Mouse (Mus musculus) neural tube, embryonic 14.5 days (tissue): ENCODE measurements around the gene Pcp4l1. TPM values are rescaled to one million over a fixed set of nuclear protein-coding genes. Genes with fewer than 3 reads are reported as not detected.

ENCODE experiments used
- ATAC-seq: fragments of 200-750 bp; cut with Nextera tagmentation; 2 replicates; pipeline ENCODE4 v1.8.0; 2017; ENCODE audit warnings: low read depth, mild to moderate bottlenecking, moderate TSS enrichment, moderate library complexity
- H3K27ac ChIP-seq: fragments of 300-500 bp; sonication (generic); 2 replicates; pipeline ENCODE4 v1.5.1; 2014; ENCODE audit warnings: low read depth, mild to moderate bottlenecking, control low read depth, low read length, moderate library complexity, mixed read lengths
- H3K27me3 ChIP-seq: fragments of 300-500 bp; sonication (generic); 2 replicates; pipeline ENCODE4 v1.6.1; 2014; ENCODE audit warnings: low read length; ENCODE audit not compliant: control insufficient read depth, insufficient read depth
- H3K36me3 ChIP-seq: fragments of 300-500 bp; sonication (generic); 2 replicates; pipeline ENCODE4 v1.6.1; 2014; ENCODE audit warnings: low read length, mixed read lengths; ENCODE audit not compliant: control insufficient read depth, insufficient read depth
- H3K4me1 ChIP-seq: fragments of 300-500 bp; sonication (generic); 2 replicates; pipeline ENCODE4 v1.6.1; 2014; ENCODE audit warnings: low read length; ENCODE audit not compliant: control insufficient read depth, insufficient read depth
- H3K4me2 ChIP-seq: fragments of 300-500 bp; sonication (generic); 2 replicates; pipeline ENCODE4 v1.6.1; 2014; ENCODE audit warnings: mild to moderate bottlenecking, low read depth, low read length, control low read depth
- H3K4me3 ChIP-seq: fragments of 300-500 bp; sonication (generic); 2 replicates; pipeline ENCODE4 v1.5.1; 2014; ENCODE audit warnings: low read depth, low read length, control low read depth, mixed read lengths
- H3K9ac ChIP-seq: fragments of 300-500 bp; sonication (generic); replicated peaks from 2 replicates; pipeline ENCODE4 v1.6.1; 2014; ENCODE audit warnings: low read depth, mild to moderate bottlenecking, control low read depth, low read length, mixed read lengths
- H3K9me3 ChIP-seq: fragments of 300-500 bp; sonication (generic); 2 replicates; pipeline ENCODE4 v1.6.1; 2016; ENCODE audit warnings: low read length; ENCODE audit not compliant: control insufficient read depth
- WGBS: fragments of 180-500 bp; shearing (Covaris S2); extraction: QIAGEN DNeasy Blood & Tissue Kit; methylation state at CpG from one replicate; pipeline ENCODE4 v1.1.7; 2014; 5-methylcytosine and 5-hydroxymethylcytosine counted together
- polyA plus RNA-seq: library from polyadenylated mRNA; unstranded; fragments of >200 nt; fragmentation: Nextera tagmentation; extraction: Ambion mirVana; gene quantifications from 2 replicates; pipeline ENCODE4 v1.2.1, GENCODE M21; 2014

Gene Pcp4l1
- polyA plus RNA-seq, 1 experiment from 2014 or later = 41.6 TPM

GRCm38 (mm10) chr1:171135600-171135999, 60.5 kb downstream of the Pcp4l1 start:
- no peak overlapping the region for H3K27ac ChIP-seq
- H3K4me1 ChIP-seq = no peaks in the 10 kb centered on the region
- H3K27me3 ChIP-seq = no peaks in the 10 kb centered on the region
- no peaks in the 10 kb centered on the region for H3K9me3 ChIP-seq
- no peak overlapping the region for H3K4me3 ChIP-seq
- ATAC-seq = no peak
- H3K4me2 ChIP-seq = no peak overlapping the region
- no peak overlapping the region for H3K9ac ChIP-seq
- 98% methylated on average over 2 of the region's 2 CpGs for WGBS
- H3K36me3 ChIP-seq = peaks cover 42% of the 10 kb centered on the region

DNA sequence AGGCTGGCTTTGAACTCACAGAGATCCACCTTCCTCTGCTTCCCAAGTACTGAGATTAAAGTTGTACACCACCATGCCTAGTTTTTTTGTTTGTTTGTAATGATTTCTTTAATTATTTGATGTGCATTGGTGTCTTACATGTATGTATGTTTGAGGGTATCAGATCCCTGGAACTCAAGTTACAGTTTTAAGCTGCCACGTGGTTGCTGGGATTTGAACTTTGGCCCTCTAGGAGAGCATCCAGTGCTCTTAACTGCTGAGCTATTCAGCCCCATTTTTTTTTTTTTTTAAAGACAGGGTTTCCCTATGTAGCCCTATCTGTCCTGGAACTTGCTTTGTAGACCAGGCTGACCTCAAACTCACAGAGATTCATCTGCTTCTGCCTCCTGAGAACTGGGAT, 65.1 kb downstream of the Pcp4l1 start:
- 100% methylated on average over 1 of the region's 1 CpGs for WGBS
- H3K4me3 ChIP-seq = no peak overlapping the region
- no peak overlapping the region for H3K9ac ChIP-seq
- no peaks in the 10 kb centered on the region for H3K9me3 ChIP-seq
- no peak overlapping the region for H3K27ac ChIP-seq
- no peak for ATAC-seq
- peaks cover 43% of the 10 kb centered on the region for H3K36me3 ChIP-seq
- H3K4me1 ChIP-seq = no peaks in the 10 kb centered on the region
- no peaks in the 10 kb centered on the region for H3K27me3 ChIP-seq
- no peak overlapping the region for H3K4me2 ChIP-seq

DNA sequence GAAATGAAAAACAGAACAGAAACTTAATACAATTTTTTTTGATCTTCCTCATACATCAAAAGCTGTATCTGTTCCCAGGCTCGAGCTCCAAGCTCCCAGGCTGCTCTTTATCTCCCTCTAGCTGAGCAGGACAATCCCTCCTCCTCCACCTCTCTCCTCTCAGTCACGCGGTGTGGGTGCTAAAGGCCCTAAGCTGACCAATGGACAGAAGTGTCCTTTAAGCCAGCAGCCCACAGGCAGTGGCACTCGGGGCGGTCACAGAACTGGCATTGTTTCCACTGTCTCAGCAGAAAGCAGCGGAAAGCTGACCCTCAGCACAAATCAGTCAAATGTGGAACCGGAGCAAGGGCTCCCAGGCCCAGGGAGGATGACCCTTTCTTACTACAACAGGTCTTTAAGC, 66.8 kb downstream of the Pcp4l1 start:
- no peak overlapping the region for H3K27ac ChIP-seq
- peak; percentile 44; the same call in 1 of the 2 replicates for ATAC-seq
- no peaks in the 10 kb centered on the region for H3K4me1 ChIP-seq
- no peak overlapping the region for H3K9ac ChIP-seq
- H3K4me3 ChIP-seq = no peak overlapping the region
- H3K9me3 ChIP-seq = no peaks in the 10 kb centered on the region
- no peak overlapping the region for H3K4me2 ChIP-seq
- 59% methylated on average over 7 of the region's 7 CpGs for WGBS
- peaks cover 33% of the 10 kb centered on the region for H3K36me3 ChIP-seq
- H3K27me3 ChIP-seq = no peaks in the 10 kb centered on the region

GRCm38 (mm10) chr1:171124398-171124797, 71.7 kb downstream of the Pcp4l1 start:
- Histone ChIP-seq H3K27ac (no peak overlapping the region), H3K4me3 (no peak overlapping the region), H3K27me3 (no peaks in the 10 kb centered on the region), H3K4me2 (no peak overlapping the region), H3K9me3 (no peaks in the 10 kb centered on the region), H3K36me3 (peaks cover 9% of the 10 kb centered on the region), H3K9ac (no peak overlapping the region), H3K4me1 (no peaks in the 10 kb centered on the region)
- WGBS = 91% methylated on average over 5 of the region's 5 CpGs
- ATAC-seq = no peak

Other genes starting within 250 kb of the Pcp4l1 start
- gene Fcgr2b, start 219.7 kb downstream of the Pcp4l1 start, polyA plus RNA-seq = 0.20 and 0.75 TPM in 2 replicates
- gene Fcgr4, start 177.3 kb downstream of the Pcp4l1 start, polyA plus RNA-seq = 0.49 TPM in 1 of 2 replicates, not detected in the other
- 5.5 and 8.8 TPM in 2 replicates for gene Fcgr3, start 131.3 kb downstream of the Pcp4l1 start, polyA plus RNA-seq
- gene Cfap126, start 82.3 kb downstream of the Pcp4l1 start, polyA plus RNA-seq = 2.4 and 5.0 TPM in 2 replicates
- 297 and 334 TPM in 2 replicates for gene Sdhc, start 45.7 kb downstream of the Pcp4l1 start, polyA plus RNA-seq
- gene Mpz, start 45.6 kb downstream of the Pcp4l1 start, polyA plus RNA-seq = 11.8 TPM in 1 of 2 replicates, not detected in the other
- 0.20 and 0.32 TPM in 2 replicates for gene Nr1i3, start 17.7 kb upstream of the Pcp4l1 start, polyA plus RNA-seq
- 41.5 and 45.5 TPM in 2 replicates for gene Tomm40l, start 26.2 kb upstream of the Pcp4l1 start, polyA plus RNA-seq
- gene Apoa2, start 28.8 kb upstream of the Pcp4l1 start, polyA plus RNA-seq = 7.9 and 8.2 TPM in 2 replicates
- 10.2 and 33.2 TPM in 2 replicates for gene Fcer1g, start 38.1 kb upstream of the Pcp4l1 start, polyA plus RNA-seq
- gene Adamts4, start 54.2 kb upstream of the Pcp4l1 start, polyA plus RNA-seq = 1.3 and 2.6 TPM in 2 replicates
- 234 and 253 TPM in 2 replicates for gene Ndufs2, start 55.1 kb upstream of the Pcp4l1 start, polyA plus RNA-seq
- gene B4galt3, start 74.1 kb upstream of the Pcp4l1 start, polyA plus RNA-seq = 96.5 and 98.1 TPM in 2 replicates
- gene Ppox, start 84.9 kb upstream of the Pcp4l1 start, polyA plus RNA-seq = 49.2 and 51.2 TPM in 2 replicates
- gene Usp21, start 91.7 kb upstream of the Pcp4l1 start, polyA plus RNA-seq = 76.8 and 87.9 TPM in 2 replicates
- gene Ufc1, start 98.8 kb upstream of the Pcp4l1 start, polyA plus RNA-seq = 116 and 124 TPM in 2 replicates
- gene Dedd, start 132.9 kb upstream of the Pcp4l1 start, polyA plus RNA-seq = 48.0 and 49.7 TPM in 2 replicates
- gene Nit1, start 149.4 kb upstream of the Pcp4l1 start, polyA plus RNA-seq = 40.2 and 43.5 TPM in 2 replicates
- 58.1 and 67.6 TPM in 2 replicates for gene Pfdn2, start 149.4 kb upstream of the Pcp4l1 start, polyA plus RNA-seq
- 3.2 and 5.3 TPM in 2 replicates for gene Klhdc9, start 164.5 kb upstream of the Pcp4l1 start, polyA plus RNA-seq
- 2.2 and 2.8 TPM in 2 replicates for gene Nectin4, start 173.8 kb upstream of the Pcp4l1 start, polyA plus RNA-seq
- 0.25 and 0.61 TPM in 2 replicates for gene Arhgap30, start 192.7 kb upstream of the Pcp4l1 start, polyA plus RNA-seq
- 164 and 191 TPM in 2 replicates for gene Usf1, start 215.0 kb upstream of the Pcp4l1 start, polyA plus RNA-seq
- gene Tstd1, start 222.6 kb upstream of the Pcp4l1 start, polyA plus RNA-seq = 2.9 and 3.8 TPM in 2 replicates
- gene F11r, start 241.3 kb upstream of the Pcp4l1 start, polyA plus RNA-seq = 8.0 and 13.5 TPM in 2 replicates